Mouse (Mus musculus) lung, postnatal 0 days (tissue): ENCODE data around the gene Zfp217.

Experiments
- CTCF ChIP-seq: IDR thresholded peaks from 2 replicates; pipeline ENCODE4 v1.5.1; 2016; ENCODE audit warnings: antibody characterized with exemption, mild to moderate bottlenecking
- EP300 ChIP-seq: IDR thresholded peaks from 2 replicates; pipeline ENCODE4 v1.6.1; 2016; ENCODE audit warnings: antibody characterized with exemption, mild to moderate bottlenecking, control low read depth

- no peak for TF ChIP-seq CTCF
- TF ChIP-seq EP300: no peak
These were observed 85.5 kb downstream of the Zfp217 start for GRCm38 (mm10) chr2:170062378-170062777.
